Mouse (Mus musculus): ENCODE data around the gene Shc2. TPM values are rescaled to one million over a fixed set of nuclear protein-coding genes. Genes with fewer than 3 reads are reported as not detected.

The Shc2 gene
- polyA plus RNA-seq, 1 experiment: 15.0 TPM

DNA sequence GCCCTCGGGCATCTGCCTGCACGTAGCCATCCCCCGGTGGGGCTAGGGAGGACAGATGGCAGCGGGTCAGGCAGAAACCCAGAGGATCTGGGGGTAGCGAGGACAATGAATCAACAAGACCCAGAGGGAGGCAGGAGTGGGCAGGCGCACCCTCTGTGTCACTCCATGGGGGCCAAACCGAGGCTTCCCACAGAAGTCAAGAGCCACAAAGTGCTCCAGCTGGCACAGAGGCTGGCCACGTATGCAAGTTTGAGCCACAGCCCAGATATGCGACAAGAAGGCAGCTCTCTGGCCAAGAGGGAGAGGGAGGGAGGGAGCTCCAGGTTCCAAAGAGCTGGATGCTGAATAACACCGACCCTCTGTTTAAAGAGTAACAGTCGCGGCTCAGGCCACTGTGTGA is 13.8 kb downstream of the Shc2 start:
- H3K27ac ChIP-seq (ENCODE audit: insufficient read depth, low read length): no peak overlapping the region
- TF ChIP-seq CTCF (IDR thresholded peaks at IDR 0.05; ENCODE audit: borderline replicate concordance, insufficient read depth, low read length): no peak
- no peak for TF ChIP-seq POLR2A (IDR thresholded peaks at IDR 0.05; ENCODE audit: low read depth, low read length)
- no peak overlapping the region for H3K4me3 ChIP-seq (ENCODE audit: insufficient read depth, low read length)
- no peaks in the 10 kb centered on the region for H3K4me1 ChIP-seq (ENCODE audit: control insufficient read depth, insufficient read depth, low read length)

DNA sequence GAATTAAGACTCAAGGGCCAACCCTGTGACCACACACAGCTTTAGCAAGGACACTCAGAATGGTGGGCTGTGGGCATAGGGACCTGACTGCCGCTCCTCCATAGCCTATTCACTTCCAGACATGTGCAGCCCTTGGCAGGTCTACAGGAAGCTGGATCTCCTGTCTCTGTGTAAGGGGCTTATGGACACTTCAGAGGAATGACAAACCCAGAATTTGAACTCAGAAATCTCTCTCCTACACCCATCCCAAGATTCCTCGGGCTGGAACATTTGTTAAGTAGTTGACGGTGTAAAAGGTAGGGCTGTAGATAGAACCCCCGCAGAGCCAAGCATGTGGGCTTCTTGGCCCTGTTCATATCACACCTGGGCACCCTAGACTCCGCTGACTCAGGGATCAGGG is 21.3 kb downstream of the Shc2 start:
- no peak overlapping the region for H3K27ac ChIP-seq (ENCODE audit: insufficient read depth, low read length)
- no peaks in the 10 kb centered on the region for H3K4me1 ChIP-seq (ENCODE audit: control insufficient read depth, insufficient read depth, low read length)
- TF ChIP-seq CTCF (IDR thresholded peaks at IDR 0.05; ENCODE audit: borderline replicate concordance, insufficient read depth, low read length) (no peak), POLR2A (IDR thresholded peaks at IDR 0.05; ENCODE audit: low read depth, low read length) (no peak)
- no peak overlapping the region for H3K4me3 ChIP-seq (ENCODE audit: insufficient read depth, low read length)

DNA sequence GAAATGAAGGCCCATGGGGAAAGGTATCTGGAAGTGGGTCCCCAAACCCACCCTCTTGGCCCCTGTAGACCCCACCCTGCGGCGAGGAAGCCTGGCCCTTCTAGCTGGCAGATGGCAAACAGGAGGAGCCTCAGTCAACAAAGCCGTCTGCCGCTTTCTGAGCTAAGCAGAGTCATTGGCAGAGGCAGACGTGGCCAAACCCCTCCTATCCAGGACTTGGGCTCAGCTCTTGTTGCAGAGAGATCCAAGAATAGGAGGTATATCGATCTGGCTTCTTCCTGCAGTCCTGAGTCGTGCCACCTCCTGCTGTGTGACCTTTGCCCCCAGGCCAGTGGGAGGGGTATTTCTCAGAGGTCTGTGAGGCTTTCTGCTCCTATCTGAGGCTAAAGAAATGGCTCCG is 21.9 kb downstream of the Shc2 start:
- H3K4me1 ChIP-seq (ENCODE audit: control insufficient read depth, insufficient read depth, low read length): no peaks in the 10 kb centered on the region
- no peak for TF ChIP-seq POLR2A (IDR thresholded peaks at IDR 0.05; ENCODE audit: low read depth, low read length)
- no peak for TF ChIP-seq CTCF (IDR thresholded peaks at IDR 0.05; ENCODE audit: borderline replicate concordance, insufficient read depth, low read length)
- no peak overlapping the region for H3K27ac ChIP-seq (ENCODE audit: insufficient read depth, low read length)
- no peak overlapping the region for H3K4me3 ChIP-seq (ENCODE audit: insufficient read depth, low read length)

DNA sequence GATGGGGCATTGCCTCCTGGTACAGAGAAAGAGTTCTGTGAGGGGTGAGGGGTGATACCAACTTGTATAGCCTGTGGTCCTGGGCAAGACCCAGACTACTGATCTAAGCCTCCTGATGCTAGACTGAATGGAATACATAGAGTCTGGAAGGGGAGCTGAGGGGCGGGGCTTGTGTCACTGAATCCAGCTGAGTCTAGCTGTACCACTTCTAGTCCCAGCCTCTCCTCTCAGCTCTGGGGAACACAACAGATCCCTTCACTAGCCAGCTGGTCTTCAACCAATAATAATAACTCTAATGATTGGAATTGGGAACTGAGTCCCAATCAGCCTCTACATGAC is 23.4 kb downstream of the Shc2 start:
- Histone ChIP-seq H3K27ac (ENCODE audit: insufficient read depth, low read length) (no peak overlapping the region), H3K4me1 (ENCODE audit: control insufficient read depth, insufficient read depth, low read length) (no peaks in the 10 kb centered on the region), H3K4me3 (ENCODE audit: insufficient read depth, low read length) (no peak overlapping the region)
- TF ChIP-seq CTCF (IDR thresholded peaks at IDR 0.05; ENCODE audit: borderline replicate concordance, insufficient read depth, low read length): no peak

DNA sequence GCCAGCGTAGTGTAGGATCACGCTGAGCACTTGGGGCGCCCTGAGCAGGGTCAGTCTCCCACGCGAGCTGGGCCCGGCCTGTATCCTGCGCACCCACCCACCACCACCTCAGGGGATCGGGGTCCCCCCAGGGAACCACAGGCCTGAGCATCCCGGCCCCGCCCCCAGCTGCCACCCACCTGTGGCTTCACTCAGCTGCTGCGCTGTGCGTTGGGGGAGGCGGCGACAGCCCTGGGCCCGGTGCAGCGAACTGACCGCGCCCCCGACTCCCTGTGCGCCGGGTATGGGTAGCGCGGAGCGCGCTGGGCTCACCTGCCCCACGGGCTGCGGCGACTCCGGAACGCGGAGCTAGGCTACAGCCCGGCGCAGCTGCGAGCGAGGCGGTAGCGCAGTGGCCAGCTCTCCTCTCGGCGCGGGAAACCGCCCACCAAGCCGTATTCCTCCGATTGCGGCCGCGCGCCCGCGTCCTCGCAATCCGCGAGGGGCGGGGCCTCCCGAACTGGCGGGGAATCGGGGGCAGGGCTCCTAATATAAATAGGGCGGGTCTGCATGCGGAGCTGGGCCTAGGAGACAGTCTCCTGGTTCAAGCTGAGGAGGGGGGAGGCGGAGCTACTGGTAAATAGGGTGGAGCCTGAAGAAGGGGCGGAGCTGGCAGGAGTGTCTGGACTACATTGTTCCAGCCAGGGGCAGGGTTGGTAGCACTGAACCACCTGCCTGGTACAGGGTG is 24.0 kb downstream of the Shc2 start, which contains the start of gene C2cd4c:
Gene C2cd4c, minus strand, starts transcription at position 448 of the 727 bp plus-strand sequence.
- H3K4me3 ChIP-seq (ENCODE audit: insufficient read depth, low read length): peak within 1 kb of the TSS; percentile 34
- no peak for TF ChIP-seq POLR2A (IDR thresholded peaks at IDR 0.05; ENCODE audit: low read depth, low read length)
- TF ChIP-seq CTCF (IDR thresholded peaks at IDR 0.05; ENCODE audit: borderline replicate concordance, insufficient read depth, low read length): no peak
- no peak within 1 kb of the TSS for H3K27ac ChIP-seq (ENCODE audit: insufficient read depth, low read length)
- H3K4me1 ChIP-seq (ENCODE audit: control insufficient read depth, insufficient read depth, low read length): no peaks in the 10 kb centered on the region

DNA sequence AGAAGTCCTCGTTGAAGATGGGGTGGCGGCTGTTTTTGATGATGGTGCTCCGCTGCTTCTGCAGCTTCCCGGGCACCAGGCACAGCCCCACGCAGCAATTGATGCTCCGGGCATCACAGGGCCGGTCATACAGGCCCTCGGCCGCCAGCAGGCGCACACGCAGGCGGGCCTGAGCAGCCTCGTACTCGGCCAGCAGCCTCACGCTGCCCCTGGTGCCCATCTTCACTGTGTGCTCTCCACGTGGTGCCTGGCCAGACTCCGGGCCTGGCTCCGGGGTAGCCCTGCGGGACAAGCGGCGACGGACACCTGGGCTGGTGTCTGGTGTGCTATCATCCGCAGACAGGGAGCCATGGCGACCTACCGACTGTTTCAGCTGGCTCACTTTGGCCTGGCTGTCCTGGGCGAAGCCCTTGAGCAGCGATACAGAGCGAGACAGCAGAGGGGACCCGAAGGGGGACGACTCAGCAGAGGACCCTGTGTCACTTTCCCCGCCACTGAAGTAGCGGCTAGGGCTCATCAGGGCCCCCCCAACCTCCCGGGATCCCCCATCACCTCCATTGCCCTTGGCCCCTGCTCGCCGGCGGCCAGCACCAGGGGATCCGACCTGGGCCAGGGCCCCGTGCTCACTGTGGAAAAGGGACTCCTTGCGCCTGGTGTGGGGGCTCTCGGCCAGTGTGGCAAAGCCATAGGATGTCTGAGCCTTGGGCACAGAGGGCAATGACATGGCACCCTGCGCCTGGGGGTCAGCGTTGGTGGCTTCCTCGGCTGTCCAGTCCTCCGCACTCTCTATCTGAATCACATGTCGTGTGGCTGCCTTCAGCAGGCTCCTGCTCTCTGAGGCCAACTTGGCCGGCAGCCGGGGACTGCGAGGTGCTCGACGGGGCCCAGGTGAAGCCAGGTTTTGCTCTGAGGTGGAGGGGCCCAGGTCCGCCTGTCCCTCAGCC is 25.3 kb downstream of the Shc2 start:
- Histone ChIP-seq H3K27ac (ENCODE audit: insufficient read depth, low read length) (no peak overlapping the region), H3K4me1 (ENCODE audit: control insufficient read depth, insufficient read depth, low read length) (no peaks in the 10 kb centered on the region), H3K4me3 (ENCODE audit: insufficient read depth, low read length) (no peak overlapping the region)
- peak; percentile 41; the same call in 1 of the 2 replicates for TF ChIP-seq CTCF (IDR thresholded peaks at IDR 0.05; ENCODE audit: borderline replicate concordance, insufficient read depth, low read length)
- no peak for TF ChIP-seq POLR2A (IDR thresholded peaks at IDR 0.05; ENCODE audit: low read depth, low read length)

DNA sequence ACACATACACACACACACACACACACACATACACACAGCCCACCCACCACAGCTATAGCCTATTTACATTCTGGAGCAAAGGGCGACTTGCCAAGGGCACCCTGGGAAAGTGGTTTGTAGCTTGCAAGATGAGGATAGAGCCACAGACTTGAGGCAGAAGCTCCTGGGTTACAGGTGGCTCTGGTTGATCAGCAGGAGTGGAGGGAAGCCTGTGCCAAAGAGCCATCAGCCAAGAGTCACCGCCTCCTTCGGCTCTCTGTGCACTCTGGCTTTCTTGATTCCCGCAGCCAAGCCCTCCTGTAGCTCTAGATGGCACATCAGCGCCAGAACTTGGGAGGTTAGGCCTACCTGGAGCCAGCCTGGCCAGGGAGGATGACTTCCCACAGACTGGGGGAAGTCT is 26.4 kb downstream of the Shc2 start:
- TF ChIP-seq POLR2A (IDR thresholded peaks at IDR 0.05; ENCODE audit: low read depth, low read length): no peak
- TF ChIP-seq CTCF (IDR thresholded peaks at IDR 0.05; ENCODE audit: borderline replicate concordance, insufficient read depth, low read length): no peak
- Histone ChIP-seq H3K27ac (ENCODE audit: insufficient read depth, low read length) (no peak overlapping the region), H3K4me3 (ENCODE audit: insufficient read depth, low read length) (no peak overlapping the region)

DNA sequence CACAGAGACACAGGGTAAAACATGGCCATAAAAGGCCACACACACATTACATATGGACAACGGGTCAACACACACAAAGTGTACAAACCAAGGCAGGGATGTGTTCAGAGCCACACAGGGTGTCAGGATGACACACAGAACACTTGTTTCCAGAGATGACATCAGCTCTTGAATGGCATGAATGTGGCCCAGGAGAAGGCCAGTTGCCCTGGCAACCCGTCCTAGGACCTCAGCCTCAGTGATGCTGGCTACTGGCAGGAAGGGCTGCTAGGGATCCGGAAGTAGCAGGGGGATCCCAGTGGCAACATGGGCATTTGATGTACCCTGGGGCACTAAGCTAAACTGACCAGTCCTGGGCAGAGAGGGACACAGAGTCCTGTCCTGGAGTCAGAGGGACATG is 28.4 kb downstream of the Shc2 start:
- no peak overlapping the region for H3K27ac ChIP-seq (ENCODE audit: insufficient read depth, low read length)
- TF ChIP-seq POLR2A (IDR thresholded peaks at IDR 0.05; ENCODE audit: low read depth, low read length) (no peak), CTCF (IDR thresholded peaks at IDR 0.05; ENCODE audit: borderline replicate concordance, insufficient read depth, low read length) (no peak)
- H3K4me1 ChIP-seq (ENCODE audit: control insufficient read depth, insufficient read depth, low read length): no peaks in the 10 kb centered on the region
- no peak overlapping the region for H3K4me3 ChIP-seq (ENCODE audit: insufficient read depth, low read length)

More for the DNA sequence above, 26.4 kb downstream of the Shc2 start:
- no peaks in the 10 kb centered on the region for H3K4me1 ChIP-seq (ENCODE audit: control insufficient read depth, insufficient read depth, low read length)

DNA sequence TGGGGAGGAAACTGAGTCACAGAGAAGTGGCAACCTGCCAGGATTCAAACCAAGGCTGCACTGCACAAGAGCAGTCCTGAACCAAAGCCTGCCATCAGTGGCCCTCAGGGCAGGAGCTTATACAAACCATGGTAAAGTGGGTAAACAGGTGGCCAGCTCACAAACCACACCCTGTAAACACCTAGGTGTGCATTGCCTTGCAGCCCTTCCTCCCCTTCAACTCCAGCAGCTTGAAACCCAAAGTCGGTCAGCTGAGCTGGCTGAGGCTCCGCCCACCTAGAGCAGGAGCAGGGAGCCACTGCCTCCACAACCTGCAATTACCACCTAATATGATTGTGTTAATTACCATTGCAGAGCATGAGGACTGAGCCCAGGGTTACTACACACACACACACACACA is 29.8 kb downstream of the Shc2 start:
- no peaks in the 10 kb centered on the region for H3K4me1 ChIP-seq (ENCODE audit: control insufficient read depth, insufficient read depth, low read length)
- no peak overlapping the region for H3K4me3 ChIP-seq (ENCODE audit: insufficient read depth, low read length)
- no peak for TF ChIP-seq POLR2A (IDR thresholded peaks at IDR 0.05; ENCODE audit: low read depth, low read length)
- no peak for TF ChIP-seq CTCF (IDR thresholded peaks at IDR 0.05; ENCODE audit: borderline replicate concordance, insufficient read depth, low read length)
- H3K27ac ChIP-seq (ENCODE audit: insufficient read depth, low read length): no peak overlapping the region

DNA sequence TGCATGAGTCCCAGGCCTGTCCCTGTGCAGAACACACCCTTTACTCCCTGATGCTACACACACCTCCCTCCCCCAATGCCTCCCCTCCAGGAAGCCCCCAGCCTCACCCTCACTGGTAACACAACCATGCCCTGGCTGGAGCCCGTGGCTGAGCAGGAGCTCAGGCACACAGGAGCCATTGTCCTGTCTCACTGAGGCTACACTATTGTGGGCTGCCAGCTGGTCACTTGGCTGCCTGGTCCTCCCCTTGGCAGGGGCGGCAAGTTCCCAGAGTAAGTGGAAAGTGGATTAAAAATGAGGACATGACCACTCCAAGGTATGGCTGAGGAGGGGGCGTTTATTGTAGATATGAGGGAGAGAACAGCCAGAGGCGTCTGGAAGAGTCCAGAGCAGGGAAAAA is 31.2 kb downstream of the Shc2 start:
- H3K4me3 ChIP-seq (ENCODE audit: insufficient read depth, low read length): no peak overlapping the region
- TF ChIP-seq CTCF (IDR thresholded peaks at IDR 0.05; ENCODE audit: borderline replicate concordance, insufficient read depth, low read length) (no peak), POLR2A (IDR thresholded peaks at IDR 0.05; ENCODE audit: low read depth, low read length) (no peak)
- H3K27ac ChIP-seq (ENCODE audit: insufficient read depth, low read length): no peak overlapping the region
- H3K4me1 ChIP-seq (ENCODE audit: control insufficient read depth, insufficient read depth, low read length): no peaks in the 10 kb centered on the region

Data from embryonic fibroblast, embryonic 13.5 days (primary cell).